Mouse (Mus musculus): ENCODE data around the gene Tapbp. TPM values are rescaled to one million over a fixed set of nuclear protein-coding genes. Genes with fewer than 3 reads are reported as not detected.
"Not testable (repeated sequence)": the region's sequence is repeated elsewhere in the genome, so short reads cannot be mapped to it uniquely, and the experiment has no call there.

Gene Tapbp
- 10 to 100 TPM; 72.3 to 78.5 TPM for total RNA-seq (2021)

GRCm38 (mm10) chr17:33915671-33916250 is at the start of gene Tapbp, which contains the start of gene Zbtb22:
Gene Tapbp, plus strand, starts transcription at chr17:33915899.
Gene Zbtb22, plus strand, starts transcription at chr17:33915904.
- DNase-seq, result peak; percentile 96

GRCm38 (mm10) chr17:33873537-33873936 is 42.2 kb upstream of the Tapbp start, which contains the start of gene Gm7029:
Gene Gm7029, plus strand, starts transcription at chr17:33873837.
- not testable (repeated sequence) for DNase-seq

GRCm38 (mm10) chr17:33874411-33874810 is 41.3 kb upstream of the Tapbp start:
- DNase-seq, result no peak

- DNase-seq, result peak; percentile 41
These were observed 39.9 kb upstream of the Tapbp start for GRCm38 (mm10) chr17:33875797-33876196.

GRCm38 (mm10) chr17:33884320-33884719 is 31.4 kb upstream of the Tapbp start:
- not testable (repeated sequence) for DNase-seq

- not testable (repeated sequence) for DNase-seq
These were observed 27.9 kb upstream of the Tapbp start for GRCm38 (mm10) chr17:33887802-33888201.

GRCm38 (mm10) chr17:33888230-33888629 is 27.5 kb upstream of the Tapbp start:
- DNase-seq, result not testable (repeated sequence)

- DNase-seq, result not testable (repeated sequence)
These were observed 25.7 kb upstream of the Tapbp start for GRCm38 (mm10) chr17:33889941-33890532.

- DNase-seq, result peak; percentile 100
These were observed 25.1 kb upstream of the Tapbp start, which contains the start of gene Kifc1 for GRCm38 (mm10) chr17:33890533-33891059. Gene Kifc1, minus strand, starts transcription at chr17:33890661.

GRCm38 (mm10) chr17:33891357-33891756 is 24.3 kb upstream of the Tapbp start:
- no peak for DNase-seq

- DNase-seq, result not testable (repeated sequence)
These were observed 23.8 kb upstream of the Tapbp start for GRCm38 (mm10) chr17:33891892-33892291.

- DNase-seq, result no peak
These were observed 23.3 kb upstream of the Tapbp start for GRCm38 (mm10) chr17:33892429-33892828.

- not testable (repeated sequence) for DNase-seq
These were observed 22.7 kb upstream of the Tapbp start for GRCm38 (mm10) chr17:33893011-33893410.

- DNase-seq, result peak; percentile 34
These were observed 18.4 kb upstream of the Tapbp start for GRCm38 (mm10) chr17:33897114-33897794.

GRCm38 (mm10) chr17:33898193-33898592 is 17.5 kb upstream of the Tapbp start:
- not testable (repeated sequence) for DNase-seq

- no peak for DNase-seq
These were observed 16.1 kb upstream of the Tapbp start for GRCm38 (mm10) chr17:33899642-33900041.

GRCm38 (mm10) chr17:33900281-33900988 is 15.3 kb upstream of the Tapbp start:
- DNase-seq, result no peak

GRCm38 (mm10) chr17:33900989-33901314 is 14.7 kb upstream of the Tapbp start:
- DNase-seq, result no peak

- DNase-seq, result no peak
These were observed 14.0 kb upstream of the Tapbp start for GRCm38 (mm10) chr17:33901653-33902052.

- DNase-seq, result no peak
These were observed 13.6 kb upstream of the Tapbp start for GRCm38 (mm10) chr17:33902079-33902478.

GRCm38 (mm10) chr17:33902491-33902890 is 13.2 kb upstream of the Tapbp start:
- no peak for DNase-seq

- not testable (repeated sequence) for DNase-seq
These were observed 11.6 kb upstream of the Tapbp start for GRCm38 (mm10) chr17:33903911-33904651.
